Mouse (Mus musculus) forebrain, embryonic 11.5 days (tissue): Measurements from ENCODE around the gene Cfap97. TPM values are rescaled to one million over a fixed set of nuclear protein-coding genes. Genes with fewer than 3 reads are reported as not detected.
"Not testable (repeated sequence)": the region's sequence is repeated elsewhere in the genome, so short reads cannot be mapped to it uniquely, and the experiment has no call there.

Experiments used
- ATAC-seq: fragments of 200-750 bp; cut with Nextera tagmentation; replicated peaks from 2 replicates; pipeline ENCODE4 v1.8.0; 2017; ENCODE audit warnings: moderate TSS enrichment; ENCODE audit not compliant: low FRiP score
- DNase-seq: peaks from one replicate; pipeline ENCODE4 v3.0.0-alpha.2; 2017; ENCODE audit warnings: low spot score
- H3K27ac ChIP-seq: fragments of 300-500 bp; sonication (generic); 2 replicates; pipeline ENCODE4 v1.5.1; 2014; ENCODE audit warnings: low read depth, low read length
- H3K27me3 ChIP-seq: fragments of 300-500 bp; sonication (generic); 2 replicates; pipeline ENCODE4 v1.6.1; 2014; ENCODE audit warnings: mild to moderate bottlenecking, low read length, mixed read lengths; ENCODE audit not compliant: control insufficient read depth, insufficient read depth
- H3K36me3 ChIP-seq: fragments of 300-500 bp; sonication (generic); 2 replicates; pipeline ENCODE4 v1.6.1; 2014; ENCODE audit warnings: mild to moderate bottlenecking, low read length, moderate library complexity, mixed read lengths; ENCODE audit not compliant: control insufficient read depth, insufficient read depth
- H3K4me1 ChIP-seq: fragments of 300-500 bp; sonication (generic); replicated peaks from 2 replicates; pipeline ENCODE4 v1.6.1; 2014; ENCODE audit warnings: low read length, mixed read lengths; ENCODE audit not compliant: control insufficient read depth, insufficient read depth
- H3K4me2 ChIP-seq: fragments of 300-500 bp; sonication (generic); 2 replicates; pipeline ENCODE4 v1.6.1; 2014; ENCODE audit warnings: low read depth, mild to moderate bottlenecking, low read length, moderate library complexity, mixed read lengths; ENCODE audit not compliant: severe bottlenecking
- H3K4me3 ChIP-seq: fragments of 300-500 bp; sonication (generic); 2 replicates; pipeline ENCODE4 v1.5.1; 2014; ENCODE audit warnings: low read depth, low read length
- H3K9ac ChIP-seq: fragments of 300-500 bp; sonication (generic); 2 replicates; pipeline ENCODE4 v1.6.1; 2014; ENCODE audit warnings: low read length
- H3K9me3 ChIP-seq: fragments of 300-500 bp; sonication (generic); 2 replicates; pipeline ENCODE4 v1.6.1; 2016; ENCODE audit warnings: low read length, mixed read lengths; ENCODE audit not compliant: control insufficient read depth
- WGBS: fragments of 180-500 bp; shearing (Covaris S2); extraction: QIAGEN DNeasy Blood & Tissue Kit; methylation state at CpG from one replicate; pipeline ENCODE4 v1.1.7; 2014; 5-methylcytosine and 5-hydroxymethylcytosine counted together
- polyA plus RNA-seq: library from polyadenylated mRNA; unstranded; fragments of >200 nt; fragmentation: Nextera tagmentation; extraction: Ambion mirVana; gene quantifications from 2 replicates; pipeline ENCODE4 v1.2.1, GENCODE M21; 2014

Gene Cfap97
- polyA plus RNA-seq, 1 experiment from 2014 or later, result 15.6 TPM

DNA sequence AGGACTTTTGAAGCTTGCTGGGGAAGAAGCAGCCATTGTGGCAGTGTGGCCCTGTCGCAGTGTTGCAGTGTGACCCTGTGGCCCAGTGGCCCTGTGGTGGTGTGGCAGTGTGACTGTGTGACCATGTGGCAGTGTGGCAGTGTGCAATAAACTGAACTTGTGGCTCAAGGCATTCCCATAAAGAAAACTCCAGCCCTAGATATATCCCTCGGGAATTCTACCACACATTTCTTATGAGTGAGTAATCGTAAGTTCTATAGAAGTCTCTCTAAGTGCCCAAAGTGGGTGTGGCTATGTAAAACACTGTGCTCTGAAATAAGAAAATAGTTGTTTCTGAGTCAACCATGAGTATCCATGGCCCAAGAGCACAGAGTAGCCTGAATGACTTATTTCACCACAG is 73.9 kb downstream of the Cfap97 start:
- ATAC-seq (no peak), DNase-seq (no peak)
- 75% methylated on average over 3 of the region's 3 CpGs for WGBS

DNA sequence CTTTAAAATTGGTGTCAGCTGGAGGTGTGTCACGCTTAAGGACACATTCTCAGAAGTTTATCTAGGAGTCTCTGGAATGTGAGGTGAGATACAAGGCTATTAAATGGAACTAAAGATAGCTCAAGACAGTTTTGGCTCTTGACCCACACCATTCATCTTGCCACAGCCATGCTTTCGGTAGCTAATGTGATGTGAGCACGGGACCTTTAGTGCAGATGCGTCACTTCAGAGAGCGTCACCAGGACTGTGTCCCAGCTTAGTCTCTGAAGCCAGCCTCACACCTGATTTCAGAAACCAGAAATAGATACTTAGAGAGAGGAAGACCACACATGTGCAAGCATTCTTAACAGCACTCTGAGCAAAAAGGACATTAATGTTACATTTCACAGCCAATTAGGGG is 75.1 kb downstream of the Cfap97 start:
- Histone ChIP-seq H3K27me3 (no peaks in the 10 kb centered on the region), H3K4me2 (no peak overlapping the region), H3K9ac (no peak overlapping the region), H3K4me1 (no peaks in the 10 kb centered on the region), H3K9me3 (no peaks in the 10 kb centered on the region), H3K36me3 (no peaks in the 10 kb centered on the region), H3K4me3 (no peak overlapping the region), H3K27ac (no peak overlapping the region)
- no peak for ATAC-seq
- WGBS, result 92% methylated on average over 5 of the region's 5 CpGs
- no peak for DNase-seq

More for the DNA sequence above, 73.9 kb downstream of the Cfap97 start:
- Histone ChIP-seq H3K4me3 (no peak overlapping the region), H3K9me3 (no peaks in the 10 kb centered on the region), H3K4me2 (no peak overlapping the region), H3K27me3 (no peaks in the 10 kb centered on the region), H3K4me1 (no peaks in the 10 kb centered on the region), H3K36me3 (no peaks in the 10 kb centered on the region), H3K27ac (no peak overlapping the region), H3K9ac (no peak overlapping the region)

DNA sequence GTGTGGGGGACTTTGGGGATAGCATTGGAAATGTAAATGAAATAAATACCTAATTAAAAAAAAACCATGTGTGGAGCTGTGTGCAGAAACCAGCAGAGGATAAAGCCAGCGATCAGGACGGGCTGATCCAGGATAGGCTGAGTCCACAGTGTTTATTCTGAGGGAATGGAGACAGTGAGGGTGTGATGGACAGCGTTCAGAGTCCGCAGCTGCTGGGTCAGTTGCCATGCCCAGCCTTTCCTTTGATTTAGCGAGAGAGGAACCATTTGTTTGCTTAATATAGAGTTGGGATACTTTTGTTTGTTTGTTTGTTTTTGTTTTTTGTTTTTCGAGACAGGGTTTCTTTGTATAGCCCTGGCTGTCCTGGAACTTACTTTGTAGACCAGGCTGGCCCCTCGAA is 80.4 kb downstream of the Cfap97 start:
- H3K9me3 ChIP-seq, ATAC-seq, H3K4me3 ChIP-seq, H3K9ac ChIP-seq, H3K4me1 ChIP-seq, DNase-seq, H3K27ac ChIP-seq, H3K36me3 ChIP-seq, H3K27me3 ChIP-seq, H3K4me2 ChIP-seq: not testable (repeated sequence)
- WGBS, result 85% methylated on average over 7 of the region's 7 CpGs

DNA sequence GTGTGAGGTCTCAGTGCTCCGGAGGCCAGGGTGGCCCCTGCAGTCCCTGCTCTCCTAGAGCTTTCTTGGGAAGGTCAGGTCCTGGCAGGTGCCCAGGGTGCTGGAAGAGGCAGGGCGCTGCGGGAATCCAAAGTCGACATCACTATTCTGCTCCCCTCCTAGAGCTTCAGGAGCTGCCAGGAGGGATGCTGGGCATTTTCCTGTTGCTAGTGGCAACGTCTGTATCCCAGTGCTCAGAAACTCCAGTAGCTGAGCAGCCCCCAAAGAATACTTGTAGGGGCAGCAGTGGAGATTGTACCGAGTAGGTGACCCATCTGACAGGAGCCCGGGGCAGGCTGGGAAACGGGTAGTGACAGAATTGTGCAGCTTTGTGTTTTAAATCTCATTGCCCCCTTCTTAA is 81.2 kb downstream of the Cfap97 start:
- no peaks in the 10 kb centered on the region for H3K9me3 ChIP-seq
- H3K4me2 ChIP-seq, result no peak overlapping the region
- WGBS, result 59% methylated on average over 8 of the region's 8 CpGs
- H3K36me3 ChIP-seq, result no peaks in the 10 kb centered on the region
- no peaks in the 10 kb centered on the region for H3K4me1 ChIP-seq
- no peak for ATAC-seq
- H3K4me3 ChIP-seq, result no peak overlapping the region
- no peak for DNase-seq
- no peaks in the 10 kb centered on the region for H3K27me3 ChIP-seq
- H3K27ac ChIP-seq, result no peak overlapping the region
- H3K9ac ChIP-seq, result no peak overlapping the region

DNA sequence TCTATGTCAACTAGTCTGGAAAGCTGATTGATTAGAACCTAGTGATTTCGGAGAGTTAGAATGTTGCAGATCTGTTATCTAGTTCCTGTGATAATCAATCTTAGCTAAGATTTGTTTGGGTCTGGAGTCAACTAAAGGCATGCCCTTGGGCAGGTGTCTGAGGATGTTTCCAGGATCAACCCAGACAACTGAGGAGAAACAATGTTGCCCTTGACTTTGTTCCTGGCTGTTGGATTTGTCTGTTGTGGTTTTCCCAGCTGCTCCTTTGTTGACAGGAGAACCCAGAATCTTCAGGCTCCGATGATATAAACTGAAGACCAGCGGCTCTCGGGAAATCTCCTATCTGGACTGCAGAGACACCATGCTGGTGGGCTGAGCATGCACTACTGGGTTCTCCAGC is 83.2 kb downstream of the Cfap97 start:
- DNase-seq, result no peak
- Histone ChIP-seq H3K4me2 (no peak overlapping the region), H3K27ac (no peak overlapping the region), H3K27me3 (no peaks in the 10 kb centered on the region), H3K4me3 (no peak overlapping the region), H3K9ac (no peak overlapping the region), H3K9me3 (no peaks in the 10 kb centered on the region), H3K36me3 (no peaks in the 10 kb centered on the region), H3K4me1 (no peaks in the 10 kb centered on the region)
- no peak for ATAC-seq
- 88% methylated on average over 4 of the region's 4 CpGs for WGBS

DNA sequence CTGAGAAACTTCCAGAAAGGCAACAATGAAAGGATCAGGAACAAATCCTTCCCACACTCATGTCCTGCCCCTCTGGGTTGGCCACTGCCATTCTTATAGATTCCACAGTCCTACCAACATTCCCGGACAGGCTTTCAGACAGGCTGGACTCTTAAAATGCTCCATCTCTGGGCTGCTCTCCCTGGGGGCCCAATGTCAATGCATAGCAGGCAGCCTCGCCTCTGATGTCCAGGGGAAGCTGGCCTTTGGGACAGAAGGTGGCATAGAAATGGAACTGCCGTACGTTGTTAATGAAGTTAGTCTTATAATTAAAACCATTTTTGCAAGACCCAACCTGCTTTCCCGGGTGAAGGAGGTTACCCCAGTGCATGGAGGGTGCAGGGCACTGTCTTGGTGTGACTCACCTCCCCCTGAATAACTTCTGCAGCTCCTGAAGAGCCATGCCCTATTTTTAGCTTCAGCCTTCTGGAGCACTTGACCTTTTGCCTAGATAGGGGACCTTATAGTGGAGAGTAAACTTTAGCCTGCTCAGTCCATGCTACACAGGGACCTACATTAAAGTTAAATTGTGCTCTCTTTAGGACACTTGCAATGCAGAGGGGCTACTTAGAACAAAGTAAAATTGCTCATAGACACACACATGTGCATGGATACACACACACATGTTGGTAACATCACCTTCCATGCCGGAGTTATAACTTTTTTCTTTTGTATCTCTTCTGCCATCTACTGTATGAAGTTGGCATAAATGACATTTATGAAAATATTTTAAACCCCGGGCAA is 85.1 kb downstream of the Cfap97 start:
- no peak overlapping the region for H3K4me3 ChIP-seq
- DNase-seq, result no peak
- no peaks in the 10 kb centered on the region for H3K4me1 ChIP-seq
- no peaks in the 10 kb centered on the region for H3K9me3 ChIP-seq
- H3K9ac ChIP-seq, result no peak overlapping the region
- H3K36me3 ChIP-seq, result no peaks in the 10 kb centered on the region
- H3K4me2 ChIP-seq, result no peak overlapping the region
- whole genome bisulfite sequencing, result 73% methylated on average over 7 of the region's 7 CpGs
- H3K27ac ChIP-seq, result no peak overlapping the region
- H3K27me3 ChIP-seq, result peaks cover 2% of the 10 kb centered on the region; the same call in 1 of the 2 replicates
- no peak for ATAC-seq

DNA sequence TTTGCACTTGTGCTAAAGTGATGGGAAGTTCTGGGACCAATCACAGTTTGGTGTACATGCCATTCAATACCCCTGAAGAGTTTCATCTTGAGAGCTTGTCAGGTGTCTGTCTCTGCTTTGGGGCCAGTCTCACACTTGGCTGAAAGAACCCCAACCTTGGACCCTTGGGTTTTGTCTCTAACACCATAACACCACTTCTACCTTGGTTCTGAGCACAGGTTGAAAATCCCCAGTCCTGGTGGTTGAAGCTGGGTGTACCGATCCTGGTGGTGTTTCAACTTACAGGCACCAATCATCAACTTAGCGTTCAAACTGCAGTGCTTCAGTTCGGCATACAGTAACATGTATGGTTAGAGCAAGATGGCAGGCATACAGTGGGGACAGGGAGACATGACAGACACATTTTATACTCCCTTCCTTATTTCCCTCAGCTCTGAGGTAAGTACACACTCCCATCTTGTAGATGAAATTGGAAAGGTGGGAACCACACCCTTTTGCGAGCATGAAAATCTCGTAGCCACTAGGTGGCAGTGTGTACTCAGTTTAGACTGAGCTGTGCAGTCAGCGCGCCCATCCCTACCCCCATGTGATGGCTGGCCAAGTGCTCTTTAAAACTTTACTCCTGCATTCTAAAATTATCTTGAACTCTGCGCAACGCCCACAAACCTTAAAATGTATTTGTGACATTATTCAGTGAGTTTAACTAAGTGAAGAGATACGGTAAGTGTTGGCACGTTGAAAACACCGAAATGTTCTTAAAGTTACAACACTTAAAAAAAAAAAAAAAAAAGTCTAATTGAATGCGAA is 90.2 kb downstream of the Cfap97 start:
- peaks cover 6% of the 10 kb centered on the region; the same call in 1 of the 2 replicates for H3K4me1 ChIP-seq
- no peak overlapping the region for H3K9ac ChIP-seq
- no peak overlapping the region for H3K4me3 ChIP-seq
- H3K36me3 ChIP-seq, result no peaks in the 10 kb centered on the region
- no peaks in the 10 kb centered on the region for H3K9me3 ChIP-seq
- no peak overlapping the region for H3K4me2 ChIP-seq
- no peak overlapping the region for H3K27ac ChIP-seq
- H3K27me3 ChIP-seq, result peaks cover 2% of the 10 kb centered on the region; the same call in 1 of the 2 replicates
- 34% methylated on average over 13 of the region's 13 CpGs for WGBS
- peak; percentile 86 for DNase-seq
- ATAC-seq, result peak; percentile 58; the same call in 1 of the 2 replicates

DNA sequence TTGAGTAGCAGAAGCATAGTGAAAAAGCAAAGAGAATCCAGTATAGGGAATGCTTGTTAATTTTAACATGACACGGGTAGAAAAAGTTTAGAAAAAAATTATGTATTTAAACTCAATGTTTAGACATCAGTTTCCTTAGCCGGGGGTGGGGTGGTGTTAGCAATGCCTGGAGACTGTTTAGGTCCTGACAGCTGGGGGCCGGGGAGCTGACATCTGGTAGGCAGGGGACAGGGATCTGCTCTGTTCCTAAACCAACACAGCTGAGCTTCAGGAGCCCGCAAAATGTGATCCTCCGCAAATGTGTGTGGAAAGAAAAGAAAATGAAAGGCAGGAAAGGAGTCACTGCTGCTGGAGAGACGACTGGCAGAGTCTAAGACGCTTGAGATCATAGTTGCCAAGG is 91.4 kb downstream of the Cfap97 start:
- 54% methylated on average over 7 of the region's 7 CpGs for WGBS
- DNase-seq, result no peak
- ATAC-seq, result no peak
- H3K9ac ChIP-seq, result no peak overlapping the region
- no peaks in the 10 kb centered on the region for H3K9me3 ChIP-seq
- H3K4me2 ChIP-seq, result no peak overlapping the region
- H3K4me3 ChIP-seq, result no peak overlapping the region
- H3K36me3 ChIP-seq, result no peaks in the 10 kb centered on the region
- H3K27ac ChIP-seq, result no peak overlapping the region
- H3K4me1 ChIP-seq, result peaks cover 6% of the 10 kb centered on the region; the same call in 1 of the 2 replicates
- peaks cover 2% of the 10 kb centered on the region; the same call in 1 of the 2 replicates for H3K27me3 ChIP-seq
